Mouse (Mus musculus): ENCODE data around the gene Cds1. TPM values are rescaled to one million over a fixed set of nuclear protein-coding genes. Genes with fewer than 3 reads are reported as not detected.
"Not testable (repeated sequence)": the region's sequence is repeated elsewhere in the genome, so short reads cannot be mapped to it uniquely, and the experiment has no call there.

Gene Cds1
- polyA plus RNA-seq, 1 experiment from 2014 or later, result 3.7 TPM

DNA sequence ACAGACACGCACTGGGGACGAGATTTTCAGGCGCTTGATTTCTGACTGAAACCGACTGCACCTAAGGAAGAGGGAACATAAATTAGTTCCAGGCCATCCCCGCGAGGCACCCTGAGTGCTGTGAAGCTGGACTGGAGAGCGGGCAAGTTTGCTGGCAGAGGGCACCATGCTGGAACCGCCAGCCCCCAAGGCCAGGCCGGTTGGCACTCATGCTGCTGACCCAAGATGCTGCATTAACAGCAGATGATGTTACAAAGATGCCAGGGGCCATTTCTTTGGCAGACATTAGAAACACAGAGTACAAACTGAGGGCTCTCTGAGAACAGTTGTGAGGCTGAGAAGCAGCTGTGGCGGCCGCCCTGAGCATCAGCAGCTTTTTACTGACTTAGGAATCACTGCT is 71.3 kb downstream of the Cds1 start:
- ATAC-seq, result no peak
- Histone ChIP-seq H3K4me2 (replicated peaks) (no peak overlapping the region), H3K4me3 (replicated peaks) (no peak overlapping the region), H3K9me3 (no peaks in the 10 kb centered on the region), H3K36me3 (peaks cover 79% of the 10 kb centered on the region), H3K27me3 (no peaks in the 10 kb centered on the region), H3K4me1 (replicated peaks) (no peaks in the 10 kb centered on the region), H3K9ac (replicated peaks) (no peak overlapping the region), H3K27ac (no peak overlapping the region; the same call in 1 of the 2 replicates)
- 94% methylated on average over 11 of the region's 11 CpGs for WGBS

- H3K9ac ChIP-seq (replicated peaks); H3K4me3 ChIP-seq (replicated peaks); ATAC-seq; H3K4me1 ChIP-seq (replicated peaks); H3K27ac ChIP-seq; H3K9me3 ChIP-seq; H3K4me2 ChIP-seq (replicated peaks); H3K27me3 ChIP-seq: not testable (repeated sequence)
- peaks cover 83% of the 10 kb centered on the region for H3K36me3 ChIP-seq
- 96% methylated on average over 2 of the region's 2 CpGs for WGBS
Observed at GRCm38 (mm10) chr5:101837605-101838004, 72.7 kb downstream of the Cds1 start.

DNA sequence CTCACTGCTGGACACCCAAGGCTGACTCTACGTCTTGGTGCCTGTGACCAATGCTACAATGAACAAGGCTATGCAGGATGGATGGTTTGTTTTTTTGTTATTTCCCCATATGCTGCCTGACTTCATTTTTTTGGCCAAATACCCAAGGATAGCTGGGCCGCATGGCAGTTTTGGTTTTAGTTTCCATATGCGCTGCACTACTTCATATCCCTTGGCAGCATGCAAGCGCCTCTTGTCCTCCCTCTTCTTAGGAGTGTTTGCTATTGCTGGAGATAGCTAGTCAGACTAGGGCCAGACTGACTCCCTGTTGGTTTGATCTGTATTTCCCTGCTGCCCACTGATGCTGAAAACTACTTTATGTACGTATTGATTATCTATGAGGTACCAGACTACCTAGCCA is 75.5 kb downstream of the Cds1 start:
- H3K4me3 ChIP-seq (replicated peaks), result no peak overlapping the region
- no peak overlapping the region for H3K4me2 ChIP-seq (replicated peaks)
- ATAC-seq, result no peak
- 98% methylated on average over 5 of the region's 5 CpGs for WGBS
- H3K9ac ChIP-seq (replicated peaks), result no peak overlapping the region
- H3K27ac ChIP-seq, result no peak overlapping the region
- no peaks in the 10 kb centered on the region for H3K9me3 ChIP-seq
- no peaks in the 10 kb centered on the region for H3K27me3 ChIP-seq
- H3K4me1 ChIP-seq (replicated peaks), result no peaks in the 10 kb centered on the region
- H3K36me3 ChIP-seq, result peaks cover 95% of the 10 kb centered on the region

DNA sequence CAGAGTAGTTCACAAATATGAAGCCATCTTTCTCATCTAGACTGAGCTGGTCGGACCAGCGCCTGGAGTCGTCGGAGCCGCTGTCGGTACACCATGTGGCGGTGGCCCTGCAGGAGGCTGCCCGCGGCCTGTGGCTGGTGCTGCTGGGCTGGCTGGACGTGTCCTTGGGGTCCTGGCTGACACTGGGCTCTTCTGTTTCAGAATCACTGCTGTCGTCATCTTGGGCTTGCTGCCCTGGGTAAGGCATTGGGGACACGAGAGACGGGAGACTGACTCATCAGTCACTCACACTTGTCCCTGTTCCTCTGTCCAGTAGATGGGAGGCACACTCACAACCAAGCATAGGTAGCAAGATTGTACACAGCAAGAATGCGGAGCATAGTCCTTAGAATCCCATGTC is 80.1 kb downstream of the Cds1 start:
- no peak for ATAC-seq
- Histone ChIP-seq H3K4me1 (replicated peaks) (no peaks in the 10 kb centered on the region), H3K4me3 (replicated peaks) (no peak overlapping the region), H3K4me2 (replicated peaks) (no peak overlapping the region), H3K36me3 (peaks cover 100% of the 10 kb centered on the region), H3K9ac (replicated peaks) (no peak overlapping the region), H3K27ac (no peak overlapping the region), H3K9me3 (no peaks in the 10 kb centered on the region), H3K27me3 (no peaks in the 10 kb centered on the region)
- WGBS, result 96% methylated on average over 14 of the region's 14 CpGs

GRCm38 (mm10) chr5:101845930-101846329 is 81.0 kb downstream of the Cds1 start:
- H3K9me3 ChIP-seq, result no peaks in the 10 kb centered on the region

DNA sequence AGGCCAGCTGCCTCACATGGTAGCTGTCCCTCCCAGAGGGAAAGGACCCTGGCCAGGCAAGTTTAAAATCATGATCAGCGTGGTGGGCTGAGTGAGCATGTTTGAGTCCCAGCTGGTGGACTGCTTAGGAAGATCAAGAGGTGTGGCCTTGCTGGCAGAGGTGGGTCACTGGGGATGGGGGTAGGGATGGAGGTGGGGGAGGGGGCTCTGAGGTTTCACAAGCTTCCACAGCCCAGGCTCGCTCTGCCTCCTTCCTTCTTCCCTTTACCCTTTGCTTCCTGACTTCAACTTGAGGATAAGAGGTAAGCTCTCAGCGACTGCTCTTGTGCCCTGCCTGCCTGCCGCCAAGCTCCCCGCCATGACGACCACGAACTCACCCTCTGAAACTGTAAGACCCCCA is 82.4 kb downstream of the Cds1 start:
- H3K4me1 ChIP-seq (replicated peaks), result no peaks in the 10 kb centered on the region
- H3K4me2 ChIP-seq (replicated peaks), result no peak overlapping the region
- no peaks in the 10 kb centered on the region for H3K27me3 ChIP-seq
- no peak overlapping the region for H3K27ac ChIP-seq
- 82% methylated on average over 7 of the region's 7 CpGs for WGBS
- H3K9me3 ChIP-seq, result no peaks in the 10 kb centered on the region
- peaks cover 99% of the 10 kb centered on the region for H3K36me3 ChIP-seq
- ATAC-seq, result no peak
- H3K9ac ChIP-seq (replicated peaks), result no peak overlapping the region
- H3K4me3 ChIP-seq (replicated peaks), result no peak overlapping the region

More at GRCm38 (mm10) chr5:101845930-101846329, 81.0 kb downstream of the Cds1 start:
- H3K36me3 ChIP-seq, result peaks cover 99% of the 10 kb centered on the region
- no peak overlapping the region for H3K9ac ChIP-seq (replicated peaks)
- WGBS, result 96% methylated on average over 8 of the region's 8 CpGs
- no peak overlapping the region for H3K4me2 ChIP-seq (replicated peaks)
- H3K4me1 ChIP-seq (replicated peaks), result no peaks in the 10 kb centered on the region
- no peaks in the 10 kb centered on the region for H3K27me3 ChIP-seq
- no peak for ATAC-seq
- H3K27ac ChIP-seq, result no peak overlapping the region
- H3K4me3 ChIP-seq (replicated peaks), result no peak overlapping the region

DNA sequence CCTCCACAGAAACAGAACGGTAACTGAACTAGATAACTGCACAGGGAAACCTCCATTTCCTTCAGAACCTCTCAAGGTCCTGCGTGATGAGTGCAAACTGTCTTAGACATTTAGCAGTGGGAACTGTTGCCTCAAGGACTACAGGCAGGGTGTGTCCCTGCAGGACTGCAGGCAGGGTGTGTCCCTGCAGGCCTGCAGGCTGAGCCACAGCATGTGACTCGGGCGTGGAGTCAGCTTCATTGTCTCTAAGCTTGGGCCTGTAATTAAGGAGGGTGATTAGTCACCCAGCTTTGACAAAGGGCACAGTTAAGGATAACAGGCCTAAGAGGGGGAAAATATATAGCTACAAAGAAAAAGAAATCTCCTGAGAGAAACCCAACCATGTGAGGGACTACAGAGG is 82.8 kb downstream of the Cds1 start:
- WGBS, result 82% methylated on average over 4 of the region's 4 CpGs
- Histone ChIP-seq H3K4me2 (replicated peaks) (no peak overlapping the region), H3K27ac (no peak overlapping the region), H3K4me1 (replicated peaks) (no peaks in the 10 kb centered on the region), H3K9ac (replicated peaks) (no peak overlapping the region), H3K4me3 (replicated peaks) (no peak overlapping the region), H3K36me3 (peaks cover 99% of the 10 kb centered on the region), H3K27me3 (no peaks in the 10 kb centered on the region), H3K9me3 (no peaks in the 10 kb centered on the region)
- ATAC-seq, result no peak

- H3K27ac ChIP-seq, result no peak overlapping the region
- no peak for ATAC-seq
- no peak overlapping the region for H3K4me2 ChIP-seq (replicated peaks)
- no peak overlapping the region for H3K9ac ChIP-seq (replicated peaks)
- no peaks in the 10 kb centered on the region for H3K4me1 ChIP-seq (replicated peaks)
- H3K9me3 ChIP-seq, result no peaks in the 10 kb centered on the region
- 94% methylated on average over 7 of the region's 7 CpGs for WGBS
- peaks cover 98% of the 10 kb centered on the region for H3K36me3 ChIP-seq
- H3K27me3 ChIP-seq, result no peaks in the 10 kb centered on the region
- H3K4me3 ChIP-seq (replicated peaks), result no peak overlapping the region
Observed at GRCm38 (mm10) chr5:101851133-101851532, 86.2 kb downstream of the Cds1 start.

DNA sequence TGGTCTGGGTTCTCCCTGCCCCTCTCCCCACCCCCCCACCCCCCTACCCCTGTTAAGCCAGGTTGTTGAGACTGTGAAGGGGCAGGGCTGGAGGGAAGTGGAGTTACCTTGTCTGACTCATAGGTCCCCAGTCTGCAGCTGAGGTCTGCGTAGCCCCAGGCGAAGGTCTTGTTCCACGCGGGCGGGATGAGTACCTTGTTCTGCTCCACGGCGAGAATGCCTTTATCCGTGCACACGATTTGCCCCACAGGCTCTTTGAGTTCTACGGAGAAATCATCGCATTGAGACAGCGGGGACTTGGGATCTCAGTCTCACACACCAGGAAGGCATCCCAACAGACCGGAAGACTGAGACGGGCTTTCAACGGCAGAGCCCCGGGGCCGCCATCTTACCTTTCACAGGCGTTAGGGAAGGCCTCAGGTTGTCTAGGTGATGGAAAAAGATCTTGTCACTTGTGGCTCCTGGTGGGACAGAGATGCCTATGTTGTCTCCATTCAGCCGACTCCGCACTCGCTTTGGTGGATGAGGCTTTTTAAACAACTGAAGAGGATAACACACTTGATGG is 87.3 kb downstream of the Cds1 start:
- Histone ChIP-seq H3K4me1 (replicated peaks) (no peaks in the 10 kb centered on the region), H3K4me3 (replicated peaks) (no peak overlapping the region), H3K9ac (replicated peaks) (no peak overlapping the region), H3K4me2 (replicated peaks) (no peak overlapping the region), H3K27ac (no peak overlapping the region), H3K36me3 (peaks cover 95% of the 10 kb centered on the region), H3K27me3 (no peaks in the 10 kb centered on the region), H3K9me3 (no peaks in the 10 kb centered on the region)
- 95% methylated on average over 21 of the region's 21 CpGs for WGBS
- no peak for ATAC-seq

GRCm38 (mm10) chr5:101854100-101854499 is 89.2 kb downstream of the Cds1 start:
- no peak overlapping the region for H3K9ac ChIP-seq (replicated peaks)
- H3K27ac ChIP-seq, result no peak overlapping the region
- ATAC-seq, result no peak
- peaks cover 95% of the 10 kb centered on the region for H3K36me3 ChIP-seq
- H3K4me2 ChIP-seq (replicated peaks), result no peak overlapping the region
- H3K27me3 ChIP-seq, result no peaks in the 10 kb centered on the region
- no peaks in the 10 kb centered on the region for H3K9me3 ChIP-seq
- no peak overlapping the region for H3K4me3 ChIP-seq (replicated peaks)
- WGBS, result 93% methylated on average over 11 of the region's 11 CpGs
- H3K4me1 ChIP-seq (replicated peaks), result no peaks in the 10 kb centered on the region

GRCm38 (mm10) chr5:101854667-101855066 is 89.7 kb downstream of the Cds1 start:
- Histone ChIP-seq H3K36me3 (peaks cover 95% of the 10 kb centered on the region), H3K4me3 (replicated peaks) (no peak overlapping the region), H3K4me2 (replicated peaks) (no peak overlapping the region), H3K9ac (replicated peaks) (no peak overlapping the region), H3K9me3 (no peaks in the 10 kb centered on the region), H3K27ac (no peak overlapping the region), H3K27me3 (no peaks in the 10 kb centered on the region), H3K4me1 (replicated peaks) (no peaks in the 10 kb centered on the region)
- 85% methylated on average over 7 of the region's 7 CpGs for WGBS
- ATAC-seq, result no peak

DNA sequence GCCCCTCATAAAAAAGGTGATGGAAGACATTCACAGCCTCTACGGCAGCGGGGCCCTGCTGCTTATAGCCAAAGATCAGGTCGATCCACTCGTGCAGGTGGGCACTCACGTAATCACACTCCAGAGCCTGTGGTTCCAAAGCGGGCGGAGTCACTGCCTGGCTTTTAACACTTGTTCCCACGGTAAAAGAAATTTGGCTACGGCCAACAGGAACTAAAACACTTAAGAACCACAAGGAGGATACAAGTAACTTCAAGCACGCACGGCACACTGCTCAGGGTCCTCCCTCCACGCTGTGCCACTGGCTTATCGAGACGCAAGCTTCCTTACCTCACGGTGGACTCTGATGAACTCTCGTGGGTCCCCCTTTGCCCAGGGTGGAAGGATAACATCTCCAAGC is 90.5 kb downstream of the Cds1 start:
- no peaks in the 10 kb centered on the region for H3K27me3 ChIP-seq
- H3K27ac ChIP-seq, result no peak overlapping the region
- no peak overlapping the region for H3K4me2 ChIP-seq (replicated peaks)
- H3K9ac ChIP-seq (replicated peaks), result no peak overlapping the region
- no peaks in the 10 kb centered on the region for H3K9me3 ChIP-seq
- 96% methylated on average over 16 of the region's 16 CpGs for WGBS
- no peak for ATAC-seq
- H3K4me1 ChIP-seq (replicated peaks), result no peaks in the 10 kb centered on the region
- no peak overlapping the region for H3K4me3 ChIP-seq (replicated peaks)
- H3K36me3 ChIP-seq, result peaks cover 92% of the 10 kb centered on the region

DNA sequence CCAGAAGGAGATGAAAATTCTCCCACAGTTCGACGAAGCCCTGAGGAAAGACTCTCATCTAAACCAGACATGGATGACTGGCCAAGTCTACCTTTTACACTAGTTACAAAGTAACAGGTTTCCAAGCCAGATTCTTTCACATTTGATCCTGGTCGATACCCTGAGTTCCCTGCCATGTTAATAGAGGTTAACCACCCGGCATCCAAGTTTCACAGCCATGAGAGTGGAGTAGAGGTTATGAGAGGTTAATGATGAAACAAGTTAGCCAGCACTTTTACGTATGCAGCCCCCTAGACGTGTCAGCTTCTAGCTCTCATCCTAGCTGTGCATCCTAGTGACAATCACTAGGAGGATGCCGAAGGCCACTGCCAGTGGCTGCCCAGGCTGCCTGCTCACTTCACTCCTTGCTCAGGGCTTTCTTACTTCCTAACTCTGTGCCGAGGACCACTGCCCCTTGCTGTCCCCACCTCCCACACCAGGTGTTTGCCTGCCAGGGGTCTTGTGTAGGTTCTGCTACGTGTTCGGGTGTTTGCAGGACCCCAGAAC is 94.0 kb downstream of the Cds1 start:
- Histone ChIP-seq H3K4me3 (replicated peaks) (no peak overlapping the region), H3K36me3 (peaks cover 92% of the 10 kb centered on the region), H3K9ac (replicated peaks) (no peak overlapping the region), H3K27me3 (no peaks in the 10 kb centered on the region), H3K9me3 (no peaks in the 10 kb centered on the region), H3K4me2 (replicated peaks) (no peak overlapping the region), H3K4me1 (replicated peaks) (no peaks in the 10 kb centered on the region), H3K27ac (no peak overlapping the region)
- 91% methylated on average over 10 of the region's 10 CpGs for WGBS
- no peak for ATAC-seq
